Mouse (Mus musculus) lung, adult 2 months (tissue): Measurements from ENCODE around the gene Stat5a.

Experiments
- CTCF ChIP-seq: fragments of 200-500 bp; IDR thresholded peaks from 2 replicates; pipeline ENCODE4 v1.5.1; 2011; ENCODE audit warnings: mild to moderate bottlenecking, low read length, control low read depth; ENCODE audit not compliant: insufficient read depth
- POLR2A ChIP-seq: fragments of 200-500 bp; IDR thresholded peaks from 2 replicates; pipeline ENCODE4 v1.6.1; 2011; ENCODE audit warnings: low read depth, mild to moderate bottlenecking, control low read depth, low read length, borderline replicate concordance; ENCODE audit errors: extremely low read depth

- TF ChIP-seq POLR2A (no peak), CTCF (no peak)
Measured at GRCm38 (mm10) chr11:100898441-100899199, 39.5 kb downstream of the Stat5a start.
